Mouse (Mus musculus) v-Abl transformed pro-B cells (cell line): ENCODE data around the gene Gm5169.
"Not testable (repeated sequence)": the region's sequence is repeated elsewhere in the genome, so short reads cannot be mapped to it uniquely, and the experiment has no call there.

Experiments
- in situ Hi-C, 2 experiments: fragments of 400-800 bp; cut with MboI; formaldehyde crosslinking; loops; one replicate each; pipeline ENCODE4 v1.15.1; 2025; ENCODE audit not compliant: unreplicated experiment in 2 of 2

Gm5169 gene

GRCm38 (mm10) chrX:25301355-25301754 is at the start of gene Gm5169:
Gene Gm5169 (minus strand): TSS chrX:25301455.
- in situ Hi-C loops = not testable (repeated sequence)

DNA sequence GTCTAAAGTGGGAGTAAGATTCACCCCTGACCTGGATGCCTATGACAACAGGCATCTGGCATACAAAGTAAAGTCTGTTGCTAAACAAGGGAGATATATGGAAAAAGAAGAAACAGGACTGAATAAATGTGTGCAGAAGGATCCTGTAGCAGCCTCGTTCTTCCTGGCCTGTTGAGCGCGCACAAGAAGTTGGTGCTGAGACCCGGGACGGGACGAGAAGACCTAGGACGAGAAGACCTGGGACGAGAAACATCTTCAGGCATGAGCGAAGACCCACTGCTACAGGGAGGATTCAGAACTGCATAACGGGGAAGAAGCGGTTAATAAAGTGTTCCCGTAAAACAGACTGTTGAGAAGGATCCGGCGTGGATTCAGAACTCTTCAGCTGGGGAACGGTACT is 46.2 kb upstream of the Gm5169 start:
- in situ Hi-C loops = not testable (repeated sequence)
